Comparison of ENCODE assay signal across 21 mouse cellular contexts in the genomic region with DNA sequence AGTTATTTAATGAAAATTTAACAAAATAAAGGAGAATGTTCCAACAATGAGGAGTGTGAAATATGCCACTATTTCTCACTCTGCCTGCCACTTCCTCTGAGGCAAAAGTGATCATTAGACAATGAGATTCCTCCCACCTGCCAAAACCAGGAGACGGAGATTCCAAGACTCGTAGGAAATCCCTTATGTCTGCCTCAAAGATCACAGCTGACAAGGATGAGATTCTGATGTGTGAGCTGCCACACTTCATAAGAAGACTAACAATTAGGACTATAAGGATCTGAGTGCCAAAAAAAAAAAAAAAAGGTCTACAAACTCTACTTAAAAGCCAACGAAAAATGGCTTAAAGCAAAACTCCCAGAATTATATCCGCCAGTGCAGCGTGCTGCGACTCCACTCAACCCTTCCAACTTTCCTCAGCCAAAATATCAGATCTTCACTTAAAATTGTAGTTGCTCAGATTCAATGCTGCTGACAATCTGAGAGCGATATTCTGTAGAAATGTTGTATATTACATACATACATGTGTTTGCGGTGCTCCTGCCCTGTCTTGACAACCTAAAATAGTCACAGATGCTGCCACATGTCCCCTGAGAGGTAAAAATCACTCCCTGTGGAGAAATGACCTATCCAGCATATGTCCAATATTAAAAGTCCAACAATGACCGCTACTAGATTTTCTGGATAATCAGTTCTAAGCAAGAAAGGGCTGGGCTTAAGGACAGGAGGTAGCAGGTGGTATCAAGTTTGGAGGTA.
"Had no signal": no experiment of that assay in that cellular context is flagged by ENCODE, and none has a peak within 500 bp of the region (broad histone marks: within the 10 kb centered on the region; RNA-seq: fewer than 3 reads in every experiment).

No protein-coding gene starts in this region.

- DNase-seq: kidney, postnatal 10 days; kidney, postnatal 36 days; layer of hippocampus, postnatal 36 days; liver; liver, embryonic 13.5 days; lung, adult 2 months; lung, postnatal 14 days; lung, postnatal 4 days; retina, postnatal 1 day; right cerebral cortex, postnatal 25 days; spleen, adult 18-20 months; thymus, postnatal 25 days had no signal

- ATAC-seq: midbrain, embryonic 15.5 days had no signal

- H3K36me3 ChIP-seq: kidney, embryonic 15.5 days; limb, embryonic 10.5 days; limb, embryonic 13.5 days; liver, embryonic 13.5 days; midbrain, embryonic 12.5 days; midbrain, embryonic 15.5 days; neural tube, embryonic 12.5 days; neural tube, embryonic 15.5 days; stomach, embryonic 15.5 days had no signal

- H3K27ac ChIP-seq: kidney, embryonic 15.5 days; left cerebral cortex, adult 2 months; limb, embryonic 10.5 days; limb, embryonic 13.5 days; liver, embryonic 13.5 days; midbrain, embryonic 12.5 days; midbrain, embryonic 15.5 days; neural tube, embryonic 12.5 days; neural tube, embryonic 15.5 days; stomach, embryonic 15.5 days had no signal

- H3K4me1 ChIP-seq: liver, embryonic 13.5 days had no signal

- H3K9me3 ChIP-seq: kidney, embryonic 15.5 days; limb, embryonic 10.5 days; limb, embryonic 13.5 days; liver, embryonic 13.5 days; midbrain, embryonic 12.5 days; midbrain, embryonic 15.5 days; neural tube, embryonic 12.5 days; neural tube, embryonic 15.5 days; stomach, embryonic 15.5 days had no signal

- H3K27me3 ChIP-seq: liver, embryonic 13.5 days; midbrain, embryonic 12.5 days; midbrain, embryonic 15.5 days; neural tube, embryonic 12.5 days; neural tube, embryonic 15.5 days; stomach, embryonic 15.5 days had no signal

- H3K9ac ChIP-seq: kidney, embryonic 15.5 days; limb, embryonic 13.5 days; liver, embryonic 13.5 days; midbrain, embryonic 12.5 days; midbrain, embryonic 15.5 days; neural tube, embryonic 12.5 days; neural tube, embryonic 15.5 days; stomach, embryonic 15.5 days had no signal

- H3K4me2 ChIP-seq: kidney, embryonic 15.5 days; limb, embryonic 13.5 days; liver, embryonic 13.5 days; midbrain, embryonic 12.5 days; midbrain, embryonic 15.5 days; neural tube, embryonic 12.5 days; neural tube, embryonic 15.5 days; stomach, embryonic 15.5 days had no signal

- H3K4me3 ChIP-seq: kidney, embryonic 15.5 days; left cerebral cortex, adult 2 months; limb, embryonic 10.5 days; limb, embryonic 13.5 days; liver, embryonic 13.5 days; midbrain, embryonic 12.5 days; midbrain, embryonic 15.5 days; neural tube, embryonic 12.5 days; neural tube, embryonic 15.5 days; stomach, embryonic 15.5 days had no signal
